Mouse (Mus musculus): ENCODE results near the gene Slc27a1.
A peak's percentile ranks its signal among the peaks of the same experiment; 100 is the strongest.

Slc27a1 gene

DNA sequence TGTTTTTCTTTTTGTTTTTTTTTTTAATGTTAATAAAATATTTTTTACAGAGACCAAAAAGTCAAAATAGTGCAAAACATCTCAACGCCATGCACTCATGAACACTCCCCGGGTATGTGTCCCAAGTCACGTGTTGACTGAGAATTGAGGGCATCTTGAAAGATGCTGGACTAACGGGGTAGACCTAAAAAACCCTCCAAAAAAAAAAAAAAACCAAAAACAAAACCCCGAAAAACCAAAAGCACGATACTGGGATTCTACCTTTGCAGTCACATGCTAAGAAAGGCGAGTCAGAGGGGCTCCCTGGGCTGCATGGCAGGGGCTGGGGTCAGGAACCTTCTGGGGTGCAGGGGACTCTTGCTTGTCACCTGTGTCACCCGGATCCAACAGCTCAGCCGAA is 58.1 kb downstream of the Slc27a1 start:
- no peak for DNase-seq

DNA sequence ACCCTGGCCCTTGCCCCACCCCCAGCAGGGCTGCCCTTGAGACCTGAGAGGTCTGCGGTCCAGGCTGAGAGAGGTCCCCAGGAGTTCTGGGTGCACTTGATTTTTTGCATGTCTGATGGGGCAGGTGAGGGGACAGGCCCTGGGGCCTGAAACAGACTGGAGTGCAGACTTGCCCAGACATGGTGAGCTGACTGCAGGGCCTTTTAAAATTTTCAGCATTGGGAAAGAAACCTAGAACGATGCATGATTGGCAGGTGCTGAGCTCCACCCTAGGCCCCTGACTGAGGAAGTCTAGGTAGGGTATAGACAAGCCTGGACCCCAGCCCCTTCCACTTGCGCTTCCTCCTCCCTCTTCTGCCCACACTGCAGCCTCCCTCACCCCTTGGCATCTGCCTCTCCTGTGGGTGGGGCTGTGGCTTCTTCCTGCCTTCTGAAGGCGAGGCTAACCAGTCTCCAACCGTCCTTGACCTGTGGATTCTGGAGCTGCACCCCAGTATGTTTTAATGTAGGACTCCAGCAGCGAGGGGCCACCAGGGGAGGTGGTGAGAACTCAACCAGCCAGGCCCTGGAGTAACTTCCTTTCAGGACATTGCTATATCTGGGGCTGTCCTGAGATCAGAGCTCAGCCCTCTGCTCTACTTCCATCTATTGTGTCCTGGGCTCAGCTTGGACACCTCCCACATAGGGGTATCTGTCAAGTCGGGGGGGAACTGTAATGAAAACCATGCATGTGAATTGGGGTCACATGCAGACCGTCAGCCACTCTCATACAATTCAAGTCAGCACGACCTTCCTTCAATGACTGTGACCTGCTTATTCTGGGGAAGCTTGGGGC is 58.8 kb downstream of the Slc27a1 start:
- peak in 1 of 2 experiments; percentile 32 for DNase-seq

DNA sequence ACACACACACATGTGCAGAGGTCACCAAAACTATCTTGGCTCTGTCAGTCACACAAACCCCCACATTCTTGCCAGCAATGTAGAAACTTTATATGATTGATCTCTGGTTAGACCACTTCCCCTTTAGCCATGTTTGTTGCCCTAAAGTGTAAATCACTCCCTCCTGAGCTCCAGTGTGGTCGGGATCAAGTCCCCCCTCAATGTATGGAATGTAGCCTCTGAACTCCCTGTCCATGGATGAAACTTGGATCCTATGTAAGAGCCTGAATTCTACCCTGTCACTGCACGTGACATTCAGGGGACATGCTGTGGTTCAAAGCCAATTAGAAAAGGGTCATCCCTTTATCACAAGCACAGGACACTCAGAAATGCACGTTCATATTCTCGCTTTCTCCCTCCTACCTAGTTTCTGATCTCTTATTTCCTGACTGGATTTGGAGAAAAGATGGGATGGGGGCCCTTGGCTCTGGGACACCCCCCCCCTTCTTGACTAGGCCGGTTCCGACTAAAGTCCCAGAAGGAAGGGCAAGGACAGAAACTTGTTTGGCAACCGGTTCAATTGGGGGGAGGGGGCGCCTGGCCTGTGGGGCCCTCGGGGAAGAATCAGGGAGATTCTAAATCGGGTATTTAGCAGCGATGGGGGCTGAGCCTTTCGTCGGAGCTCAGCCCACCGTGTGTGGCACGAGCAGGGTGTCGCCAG is 59.9 kb downstream of the Slc27a1 start:
- DNase-seq, result peak; percentile 50 to 57

DNA sequence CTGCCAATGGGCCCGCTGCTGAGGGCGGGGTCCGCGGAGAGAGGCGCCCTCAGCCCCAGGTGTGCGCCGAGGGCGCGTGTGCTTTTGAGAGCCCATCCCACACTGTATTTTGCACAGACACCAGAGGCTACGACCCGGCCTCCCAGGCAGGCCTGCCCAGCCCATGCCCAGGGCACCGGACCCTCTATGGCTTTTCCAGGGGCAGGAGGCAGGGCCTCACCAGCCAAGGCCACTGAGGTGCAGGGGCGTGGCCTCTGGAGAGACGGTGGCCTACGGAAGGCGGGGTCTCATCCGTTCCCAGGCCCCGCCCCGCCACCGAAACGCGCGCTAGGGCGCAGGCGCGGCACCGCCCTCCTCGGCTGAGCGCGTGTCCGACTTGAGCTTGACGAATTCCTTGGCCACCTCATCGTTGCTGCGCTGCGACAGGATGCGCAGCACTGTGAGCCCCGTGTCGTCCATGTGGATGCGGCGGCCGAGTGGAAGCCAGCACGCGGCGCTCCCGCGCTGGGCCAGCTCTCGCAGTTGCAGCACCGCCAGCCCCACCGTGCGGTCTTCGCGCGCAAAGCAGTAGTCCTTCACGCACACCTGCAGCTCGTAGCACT is 60.5 kb downstream of the Slc27a1 start:
- DNase-seq, result peak; percentile 95 to 96

DNA sequence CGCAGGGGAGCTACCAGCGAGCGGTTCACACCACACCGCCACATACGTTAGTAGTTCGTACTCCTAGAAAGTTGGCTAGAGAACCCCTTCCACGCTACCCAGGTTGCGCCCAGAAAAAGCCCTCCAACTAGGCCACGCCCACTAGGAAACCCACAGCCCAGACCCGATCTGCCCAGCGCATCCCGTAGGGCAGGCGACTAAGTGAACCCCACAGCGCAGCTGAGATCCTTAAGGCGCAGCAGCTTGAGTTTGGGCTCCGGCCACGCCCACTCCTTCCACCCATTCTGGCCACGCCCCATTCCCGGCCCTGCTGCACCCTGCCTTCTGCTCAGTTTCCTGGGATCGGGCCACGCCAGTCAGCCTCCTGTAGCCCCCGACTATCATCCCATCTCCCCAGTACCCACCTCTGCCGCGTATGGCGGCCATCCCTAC is 61.1 kb downstream of the Slc27a1 start:
- peak; percentile 67 for DNase-seq

DNA sequence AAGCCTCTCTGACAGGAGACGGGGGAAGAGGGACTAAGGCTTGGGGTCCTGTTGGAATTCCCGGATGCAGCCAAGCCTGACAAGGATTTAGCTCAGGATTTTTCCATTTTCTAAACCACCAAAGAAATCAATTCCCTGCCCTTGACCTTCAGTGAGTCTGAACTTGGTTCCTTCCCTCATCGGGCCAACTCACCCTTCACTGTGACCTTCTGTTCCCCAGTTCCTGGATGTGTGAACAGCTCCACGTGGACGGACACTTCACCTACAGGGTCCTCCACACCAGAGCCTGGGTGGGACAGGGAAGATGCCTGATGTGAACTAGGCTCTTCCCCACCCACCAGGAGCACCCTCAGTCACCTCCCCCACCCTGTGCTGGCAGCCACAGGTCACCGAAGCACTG is 62.1 kb downstream of the Slc27a1 start:
- DNase-seq, result no peak

DNA sequence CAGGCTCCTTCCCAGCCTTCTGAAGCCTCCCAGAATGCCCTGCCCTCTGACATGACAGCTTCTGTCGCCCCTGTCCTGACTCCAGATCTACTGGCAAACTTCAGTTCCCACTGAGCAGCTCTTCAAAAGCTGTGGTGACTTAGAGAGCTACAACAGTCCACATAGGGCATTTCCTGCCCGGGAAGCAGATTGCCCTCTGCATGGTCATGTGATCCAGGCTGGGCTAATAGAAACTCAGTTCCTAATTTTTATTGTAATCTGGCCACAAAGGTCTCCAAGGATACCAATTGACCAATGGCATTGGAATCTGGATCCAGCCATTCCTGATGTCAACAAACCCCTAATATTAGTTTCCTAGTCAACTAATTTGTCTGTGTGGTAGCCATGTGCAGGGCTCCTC is 63.2 kb downstream of the Slc27a1 start:
- DNase-seq, result no peak

DNA sequence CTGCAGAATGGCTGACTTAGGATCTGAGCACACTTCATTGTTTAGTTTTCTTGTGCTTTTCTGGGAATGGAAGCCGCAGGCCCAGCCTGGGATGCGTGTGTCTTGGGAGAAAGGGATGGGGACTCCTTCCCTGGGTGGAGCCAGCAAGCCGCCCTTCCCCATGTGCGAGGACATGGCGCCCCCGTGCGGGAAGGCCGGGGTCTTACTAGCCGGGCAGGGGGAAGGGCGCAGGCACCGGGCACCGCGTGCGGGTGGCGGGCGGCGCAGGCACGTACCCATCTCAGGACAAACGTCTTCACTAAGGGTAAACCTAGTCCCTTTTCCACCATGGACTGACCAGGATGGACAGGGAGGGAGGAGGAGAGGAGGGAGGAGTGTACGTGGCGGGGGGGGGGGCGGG is 64.5 kb downstream of the Slc27a1 start:
- DNase-seq, result peak; percentile 68

DNA sequence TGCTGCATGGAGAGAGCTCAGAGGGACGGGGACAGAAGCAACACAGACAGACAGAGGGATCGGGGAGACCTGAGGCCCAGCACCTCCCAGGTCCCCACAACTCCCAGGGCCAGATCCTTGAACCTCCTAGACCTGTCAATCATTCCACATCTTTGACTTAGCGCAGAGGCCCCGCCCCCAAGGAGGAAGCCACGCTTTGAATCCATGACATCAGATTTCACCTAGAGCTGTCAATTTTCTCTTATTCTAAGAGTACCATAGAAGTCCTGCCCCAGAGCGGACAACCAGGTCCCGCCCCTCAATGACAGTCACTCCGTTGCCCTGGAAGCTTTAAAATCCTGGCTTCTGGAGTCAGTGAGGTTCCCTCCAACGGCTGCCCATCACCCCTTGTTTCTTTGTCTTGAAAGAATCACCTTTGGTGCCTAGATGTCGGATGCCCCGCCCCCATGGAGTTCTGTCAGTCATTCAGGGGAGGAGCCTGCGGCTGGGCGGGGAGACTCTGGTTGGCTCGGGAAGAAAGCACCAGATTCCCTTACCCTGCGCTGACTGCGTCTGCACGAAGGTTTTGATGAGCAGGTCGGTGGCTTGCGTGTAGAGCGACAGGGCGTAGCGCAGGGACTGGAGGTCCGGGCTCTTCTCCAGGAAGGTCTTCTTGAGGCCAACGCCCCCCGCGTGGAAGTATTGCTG is 65.4 kb downstream of the Slc27a1 start:
- peak; percentile 70 to 75 for DNase-seq

Measured in cerebellum, postnatal 10 days (tissue).